ENCODE assay signal across 16 mouse cellular contexts in the genomic region with DNA sequence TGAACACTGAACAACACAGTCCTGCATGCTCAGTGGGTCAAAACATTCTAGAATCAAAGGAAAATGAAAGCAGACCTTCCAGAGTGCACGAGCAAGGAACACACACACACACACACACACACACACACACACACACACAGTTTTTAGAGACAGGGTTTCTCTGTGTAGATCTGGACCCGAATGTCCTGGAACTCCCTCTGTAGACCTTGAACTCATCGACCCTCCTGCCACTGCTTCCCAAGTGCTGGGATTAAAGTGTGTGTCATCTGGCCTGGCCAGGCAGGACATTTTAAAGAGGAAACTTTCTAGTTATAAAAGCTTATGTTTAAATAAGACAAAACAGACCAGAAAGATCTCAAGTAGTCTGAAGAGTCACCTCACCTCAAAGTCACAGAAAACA.
"Had no signal": no experiment of that assay in that cellular context is flagged by ENCODE, and none has a peak within 500 bp of the region (broad histone marks: within the 10 kb centered on the region; RNA-seq: fewer than 3 reads in every experiment).

No protein-coding gene starts in this region.

- H3K9ac ChIP-seq: neural tube, embryonic 13.5 days; neural tube, embryonic 15.5 days; stomach, embryonic 15.5 days had no signal

- H3K27ac ChIP-seq: neural tube, embryonic 13.5 days; neural tube, embryonic 15.5 days; stomach, embryonic 15.5 days; stomach, postnatal 0 days had no signal

- H3K4me2 ChIP-seq: neural tube, embryonic 13.5 days; neural tube, embryonic 15.5 days; stomach, embryonic 15.5 days had no signal

- H3K9me3 ChIP-seq: neural tube, embryonic 13.5 days; neural tube, embryonic 15.5 days; stomach, embryonic 15.5 days had no signal

- H3K4me3 ChIP-seq: neural tube, embryonic 13.5 days; neural tube, embryonic 15.5 days; stomach, embryonic 15.5 days had no signal

- H3K36me3 ChIP-seq: neural tube, embryonic 13.5 days; neural tube, embryonic 15.5 days; stomach, embryonic 15.5 days had no signal

- DNase-seq: retina, postnatal 1 day; right cerebral cortex, adult 18-20 months; right cerebral cortex, postnatal 14 days; right cerebral cortex, postnatal 25 days; right cerebral cortex, postnatal 4 days; spleen, adult 18-20 months; thymus, adult 18-20 months; thymus, adult 2 months; thymus, postnatal 14 days; thymus, postnatal 25 days; thymus, postnatal 36 days; thymus, postnatal 4 days had no signal

- H3K27me3 ChIP-seq: neural tube, embryonic 13.5 days; neural tube, embryonic 15.5 days; stomach, embryonic 15.5 days had no signal

- H3K4me1 ChIP-seq: stomach, embryonic 15.5 days had no signal
